Mouse (Mus musculus): Measurements from ENCODE around the gene Sv2a. TPM values are rescaled to one million over a fixed set of nuclear protein-coding genes. Genes with fewer than 3 reads are reported as not detected.

The Sv2a gene
- polyA plus RNA-seq, 1 experiment, result 136 TPM

DNA sequence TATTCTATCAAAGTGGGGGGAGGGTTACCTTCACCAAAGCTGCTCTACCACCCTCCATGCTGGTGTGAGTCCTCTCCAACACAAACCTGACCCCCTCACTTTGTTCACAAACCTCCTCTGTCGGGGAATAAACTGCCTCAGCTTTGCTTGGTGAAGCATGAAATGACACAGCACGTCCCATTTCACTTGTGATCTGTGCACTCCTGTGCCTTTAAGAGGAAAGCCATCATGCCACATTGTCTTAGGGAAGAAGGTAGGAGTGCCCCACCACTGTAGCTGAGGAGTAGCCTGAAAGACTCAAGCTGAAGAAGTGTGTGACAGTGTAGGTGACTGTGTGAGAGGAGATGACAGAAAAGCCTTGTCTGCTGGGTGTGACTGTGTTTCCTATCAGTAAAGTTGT, 44.5 kb downstream of the Sv2a start:
- TF ChIP-seq POLR2A (IDR thresholded peaks at IDR 0.05; ENCODE audit: borderline replicate concordance, extremely low read depth, insufficient read depth, insufficient read length, poor library complexity, severe bottlenecking) (no peak), CTCF (IDR thresholded peaks at IDR 0.05; ENCODE audit: borderline replicate concordance, extremely low read depth, insufficient read depth, insufficient read length) (no peak)

DNA sequence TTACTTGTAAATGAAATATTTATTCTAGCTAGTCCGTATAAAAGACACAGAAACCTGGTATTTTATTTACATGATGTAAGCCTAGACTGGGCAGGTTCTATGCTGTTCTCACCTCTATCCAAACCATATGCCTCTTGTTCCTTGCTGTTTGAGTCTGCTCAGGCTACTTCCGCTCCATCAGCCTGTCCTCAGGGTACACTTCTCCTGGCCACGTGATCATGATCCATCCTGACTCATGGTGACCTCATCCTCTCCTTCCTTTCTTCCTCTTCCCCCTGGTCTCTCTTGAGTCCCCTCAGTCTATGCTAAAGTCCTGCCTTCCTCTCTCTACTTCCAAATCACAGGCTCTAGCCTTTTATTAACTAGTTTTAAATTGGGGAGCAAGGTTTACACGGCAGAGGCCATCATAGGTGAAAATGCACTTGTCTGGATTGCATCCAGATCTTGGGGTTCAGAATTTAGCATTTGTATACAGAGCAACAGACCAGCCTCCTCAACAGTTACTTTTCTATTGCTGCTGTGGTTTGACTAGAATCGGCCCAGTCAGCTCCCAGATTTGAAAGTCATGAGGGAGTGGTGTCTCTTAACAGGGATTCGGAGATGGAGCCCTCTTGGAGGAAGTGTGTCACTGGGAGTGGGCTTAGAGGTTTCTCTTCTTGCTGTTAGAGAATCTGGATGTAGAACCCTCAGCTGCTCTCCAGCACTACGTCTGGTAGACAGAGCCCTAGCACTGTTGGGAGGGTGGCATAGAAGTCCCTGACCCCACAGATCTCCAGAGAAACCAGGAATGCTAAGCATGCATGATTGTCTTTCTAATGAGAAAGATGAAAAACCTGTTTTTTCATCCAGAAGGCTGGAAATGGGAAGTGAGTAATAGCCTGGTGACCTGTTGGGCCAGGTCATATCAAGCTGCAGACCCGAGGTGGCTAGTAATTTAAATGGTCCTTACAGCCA, 46.0 kb downstream of the Sv2a start:
- DNase-seq (ENCODE audit: low read depth), result no peak
- TF ChIP-seq POLR2A (IDR thresholded peaks at IDR 0.05; ENCODE audit: borderline replicate concordance, extremely low read depth, insufficient read depth, insufficient read length, poor library complexity, severe bottlenecking) (no peak), CTCF (IDR thresholded peaks at IDR 0.05; ENCODE audit: borderline replicate concordance, extremely low read depth, insufficient read depth, insufficient read length) (no peak)

More for the DNA sequence above, 44.5 kb downstream of the Sv2a start:
- no peak for DNase-seq (ENCODE audit: low read depth)

DNA sequence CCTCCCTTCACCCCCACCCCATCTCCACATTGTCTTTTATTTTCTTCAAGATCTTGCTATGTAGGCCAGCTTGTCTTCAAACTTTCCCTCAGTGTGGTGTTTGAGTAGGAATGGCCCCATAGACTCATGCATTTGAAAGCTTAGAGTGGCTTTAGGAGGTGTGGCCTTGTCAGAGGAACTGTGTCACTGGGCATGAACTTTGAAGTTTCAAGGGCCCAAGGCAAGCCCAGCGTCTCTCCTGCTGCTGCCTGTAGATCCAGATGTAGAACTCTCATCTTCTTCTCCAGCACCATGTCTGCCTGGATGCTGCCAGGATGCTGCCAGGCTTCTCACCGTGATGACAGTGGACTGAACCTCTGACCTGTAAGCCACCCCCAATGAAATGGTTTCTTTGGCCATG, 47.9 kb downstream of the Sv2a start:
- DNase-seq (ENCODE audit: low read depth), result no peak
- TF ChIP-seq CTCF (IDR thresholded peaks at IDR 0.05; ENCODE audit: borderline replicate concordance, extremely low read depth, insufficient read depth, insufficient read length) (no peak), POLR2A (IDR thresholded peaks at IDR 0.05; ENCODE audit: borderline replicate concordance, extremely low read depth, insufficient read depth, insufficient read length, poor library complexity, severe bottlenecking) (no peak)

DNA sequence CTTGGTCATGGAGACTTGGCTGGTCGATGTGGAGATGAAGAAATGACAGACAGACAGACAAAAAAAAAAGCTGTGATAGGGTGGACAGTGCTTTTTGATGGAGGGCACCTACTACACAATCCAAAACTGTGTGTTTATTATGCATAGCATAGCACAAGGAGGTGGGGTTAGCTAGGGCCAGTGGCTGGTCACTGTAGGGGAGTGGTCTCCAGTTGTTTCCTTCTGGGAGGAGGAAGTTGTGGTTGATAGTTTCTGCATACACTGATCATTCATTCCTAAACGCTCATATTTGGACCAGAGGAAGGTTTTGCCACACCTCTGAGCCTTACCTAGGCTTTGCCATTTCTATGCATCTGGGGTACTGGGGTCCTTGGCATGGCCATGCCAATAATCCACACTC, 49.5 kb downstream of the Sv2a start:
- TF ChIP-seq POLR2A (IDR thresholded peaks at IDR 0.05; ENCODE audit: borderline replicate concordance, extremely low read depth, insufficient read depth, insufficient read length, poor library complexity, severe bottlenecking) (no peak), CTCF (IDR thresholded peaks at IDR 0.05; ENCODE audit: borderline replicate concordance, extremely low read depth, insufficient read depth, insufficient read length) (no peak)
- no peak for DNase-seq (ENCODE audit: low read depth)

DNA sequence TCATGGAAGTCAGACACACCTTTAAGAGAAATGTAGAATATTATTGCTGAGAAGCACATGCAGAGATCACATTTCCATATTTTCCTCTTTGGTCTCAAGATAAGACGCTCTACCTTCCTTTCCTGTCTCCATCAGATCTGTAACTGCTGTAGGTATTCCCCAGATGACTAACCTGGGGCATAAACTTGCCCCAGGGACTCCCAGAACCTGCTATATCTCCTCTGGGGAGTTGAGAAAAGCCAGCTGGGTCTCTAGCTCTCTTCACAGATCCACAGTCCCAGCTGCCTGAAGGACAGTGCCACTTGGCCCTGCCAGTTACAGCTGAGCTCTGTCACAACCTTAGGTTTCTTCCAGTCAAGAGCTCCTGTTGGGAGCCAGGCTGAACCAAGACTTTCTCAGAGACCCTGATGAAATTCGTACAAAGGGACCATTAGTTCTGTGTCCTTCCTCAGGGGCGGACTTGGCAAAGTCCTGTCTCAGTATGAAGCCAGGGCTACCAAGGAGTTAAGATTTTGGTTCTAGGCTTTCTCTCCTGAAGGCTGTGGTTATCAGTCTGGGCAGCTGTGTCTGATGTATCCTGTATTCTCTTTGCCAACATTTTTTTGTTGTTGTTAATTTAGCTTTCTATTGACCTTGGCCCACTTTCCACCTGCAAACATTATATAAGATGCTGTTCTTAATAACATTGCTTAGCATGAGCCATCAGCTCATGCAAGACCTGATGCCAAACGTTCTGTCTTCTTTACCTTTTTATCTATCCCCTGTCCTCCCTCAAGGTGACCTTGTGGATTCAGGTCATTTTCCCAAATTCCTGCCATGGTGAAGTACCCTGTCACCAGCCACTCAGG, 50.2 kb downstream of the Sv2a start:
- no peak for DNase-seq (ENCODE audit: low read depth)
- TF ChIP-seq CTCF (IDR thresholded peaks at IDR 0.05; ENCODE audit: borderline replicate concordance, extremely low read depth, insufficient read depth, insufficient read length), result no peak
- no peak for TF ChIP-seq POLR2A (IDR thresholded peaks at IDR 0.05; ENCODE audit: borderline replicate concordance, extremely low read depth, insufficient read depth, insufficient read length, poor library complexity, severe bottlenecking)

DNA sequence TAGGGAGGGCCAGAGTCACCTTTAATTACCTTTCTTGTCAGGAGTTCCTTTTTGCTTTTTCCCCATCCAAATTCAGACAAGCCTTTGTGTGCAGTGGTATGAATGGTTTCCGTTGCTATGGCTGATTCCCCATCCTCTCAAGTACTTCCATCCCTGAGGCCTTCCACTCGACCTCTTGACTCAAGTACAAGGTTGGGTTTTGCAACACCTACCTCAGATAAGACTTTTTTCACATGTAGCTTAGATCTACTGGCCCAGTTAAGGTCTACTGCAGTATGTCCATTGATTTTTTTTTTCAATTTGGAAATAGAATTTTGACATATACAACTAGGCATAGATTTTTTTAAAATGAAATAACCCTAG, 50.8 kb downstream of the Sv2a start:
- no peak for DNase-seq (ENCODE audit: low read depth)
- no peak for TF ChIP-seq CTCF (IDR thresholded peaks at IDR 0.05; ENCODE audit: borderline replicate concordance, extremely low read depth, insufficient read depth, insufficient read length)
- no peak for TF ChIP-seq POLR2A (IDR thresholded peaks at IDR 0.05; ENCODE audit: borderline replicate concordance, extremely low read depth, insufficient read depth, insufficient read length, poor library complexity, severe bottlenecking)

DNA sequence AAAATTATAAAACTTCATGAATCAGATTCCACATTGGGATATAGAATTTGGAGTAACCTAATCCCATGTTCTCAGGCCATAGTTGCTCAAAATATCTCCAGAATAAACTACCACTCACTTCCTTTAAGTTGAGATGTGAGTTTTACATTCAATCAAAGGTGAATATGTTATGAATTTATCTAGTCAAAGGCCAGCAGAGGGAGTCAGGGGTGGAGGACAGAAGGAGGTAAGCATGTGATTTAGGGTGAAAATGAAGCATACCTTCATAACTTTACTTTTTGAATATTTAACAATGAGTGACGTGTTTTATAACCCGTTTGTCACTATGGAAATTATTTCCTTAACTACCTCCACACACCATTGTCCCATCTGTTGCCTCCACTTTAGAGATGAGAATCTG, 54.0 kb downstream of the Sv2a start:
- DNase-seq (ENCODE audit: low read depth), result no peak
- TF ChIP-seq POLR2A (IDR thresholded peaks at IDR 0.05; ENCODE audit: borderline replicate concordance, extremely low read depth, insufficient read depth, insufficient read length, poor library complexity, severe bottlenecking) (no peak), CTCF (IDR thresholded peaks at IDR 0.05; ENCODE audit: borderline replicate concordance, extremely low read depth, insufficient read depth, insufficient read length) (no peak)

DNA sequence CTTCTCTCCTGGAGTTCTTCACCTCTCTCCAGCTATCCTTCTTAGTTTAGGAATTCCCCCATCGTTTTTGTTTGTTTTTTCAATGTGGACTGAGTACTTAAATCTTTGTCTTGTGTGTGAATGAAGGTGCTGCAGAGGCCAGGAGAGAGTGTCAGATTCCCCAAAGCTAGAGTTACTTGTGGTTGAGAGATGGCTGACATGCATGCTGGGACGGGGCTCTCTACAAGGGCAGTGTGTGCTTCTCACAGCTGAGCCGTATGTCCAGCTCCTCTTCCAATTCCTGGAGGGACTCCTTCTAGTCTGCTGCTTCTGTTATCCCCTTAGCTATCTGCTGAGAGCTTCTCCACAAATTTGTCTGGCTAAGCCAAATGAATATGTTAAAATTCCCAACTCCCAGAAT, 54.9 kb downstream of the Sv2a start:
- no peak for TF ChIP-seq POLR2A (IDR thresholded peaks at IDR 0.05; ENCODE audit: borderline replicate concordance, extremely low read depth, insufficient read depth, insufficient read length, poor library complexity, severe bottlenecking)
- no peak for TF ChIP-seq CTCF (IDR thresholded peaks at IDR 0.05; ENCODE audit: borderline replicate concordance, extremely low read depth, insufficient read depth, insufficient read length)
- no peak for DNase-seq (ENCODE audit: low read depth)

DNA sequence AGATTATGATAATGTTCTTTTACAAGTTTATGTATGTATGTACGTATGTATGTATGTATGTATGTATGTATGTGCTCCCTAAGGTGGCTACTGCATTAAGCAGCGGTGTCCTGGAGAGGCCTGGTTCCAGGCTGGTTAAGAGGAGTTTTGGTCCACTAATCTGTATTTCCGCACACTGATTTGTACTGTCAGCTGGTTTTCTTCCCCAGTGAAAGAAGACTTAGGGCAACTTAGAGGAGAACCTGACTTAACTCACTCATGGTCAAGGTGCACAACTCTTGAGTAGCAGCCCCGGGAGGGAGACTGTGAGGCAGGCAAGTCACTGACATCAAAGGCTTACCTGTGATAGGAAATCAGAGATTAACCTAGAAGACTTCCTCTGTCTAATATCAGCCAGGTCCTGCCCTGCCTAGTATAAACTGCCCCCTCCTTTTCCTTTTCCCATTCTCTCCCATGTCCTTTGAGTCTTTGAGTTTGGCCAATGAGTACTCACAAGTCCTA, 55.9 kb downstream of the Sv2a start:
- DNase-seq (ENCODE audit: low read depth), result no peak
- TF ChIP-seq CTCF (IDR thresholded peaks at IDR 0.05; ENCODE audit: borderline replicate concordance, extremely low read depth, insufficient read depth, insufficient read length), result no peak
- no peak for TF ChIP-seq POLR2A (IDR thresholded peaks at IDR 0.05; ENCODE audit: borderline replicate concordance, extremely low read depth, insufficient read depth, insufficient read length, poor library complexity, severe bottlenecking)

DNA sequence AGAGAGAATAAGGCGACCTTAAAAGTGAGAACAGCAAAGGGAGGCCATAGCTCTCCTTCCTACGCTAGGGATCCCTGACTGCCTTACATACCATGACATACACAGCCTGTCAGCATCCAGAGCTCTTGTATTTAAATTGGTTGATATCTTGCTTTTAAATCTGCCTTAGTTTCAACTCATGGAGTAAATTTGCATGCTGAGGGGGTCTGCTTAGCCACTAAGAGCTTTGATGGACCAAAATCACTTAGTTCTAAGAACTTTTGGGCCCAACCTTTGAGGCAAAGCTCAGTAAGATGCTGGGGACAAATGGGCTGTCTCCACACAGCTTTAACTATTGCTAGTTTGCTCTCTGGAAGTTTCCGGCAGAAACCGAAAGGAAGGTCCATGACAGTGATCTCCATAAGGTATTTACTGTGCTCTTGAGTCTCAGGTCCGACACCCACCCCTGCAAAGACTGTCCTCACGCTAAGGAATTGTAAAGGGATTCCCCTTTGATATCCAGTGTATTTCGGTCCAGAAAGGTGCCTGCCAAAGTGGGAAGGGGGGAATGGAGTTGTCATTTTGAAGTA, 56.5 kb downstream of the Sv2a start:
- peak; percentile 25 for DNase-seq (ENCODE audit: low read depth)
- no peak for TF ChIP-seq CTCF (IDR thresholded peaks at IDR 0.05; ENCODE audit: borderline replicate concordance, extremely low read depth, insufficient read depth, insufficient read length)
- no peak for TF ChIP-seq POLR2A (IDR thresholded peaks at IDR 0.05; ENCODE audit: borderline replicate concordance, extremely low read depth, insufficient read depth, insufficient read length, poor library complexity, severe bottlenecking)

Measured in brain, embryonic 14.5 days (tissue).